Mouse (Mus musculus) monocyte, adult 2 months (primary cell): ENCODE results near the gene Zfhx3.

ENCODE experiments used
- DNase-seq, 2 experiments: peaks; one replicate each; pipeline ENCODE4 v3.0.0; 2022; ENCODE audit warnings: low spot score in 2 of 2, low read depth in 1 of 2

Zfhx3 gene

DNA sequence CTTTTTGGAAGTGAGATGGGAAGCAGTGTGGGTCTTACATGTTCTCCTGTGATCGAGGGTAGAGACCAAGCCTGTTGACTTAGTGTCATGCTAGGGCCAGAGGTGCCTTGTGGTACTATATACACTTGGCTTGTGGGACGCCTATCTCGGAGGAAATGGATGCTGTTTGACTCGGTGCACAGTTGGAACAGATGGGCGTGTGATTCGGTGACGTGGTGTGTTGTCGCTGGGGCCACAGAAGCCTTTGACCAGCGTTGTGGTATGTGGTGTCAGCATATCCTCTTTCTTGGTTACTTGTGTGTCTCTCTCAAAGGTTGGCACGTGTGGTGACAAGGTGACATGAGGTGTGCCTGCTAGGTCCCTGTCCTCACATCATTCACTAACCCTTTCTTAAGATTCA is 795.7 kb downstream of the Zfhx3 start:
- no peak for DNase-seq

DNA sequence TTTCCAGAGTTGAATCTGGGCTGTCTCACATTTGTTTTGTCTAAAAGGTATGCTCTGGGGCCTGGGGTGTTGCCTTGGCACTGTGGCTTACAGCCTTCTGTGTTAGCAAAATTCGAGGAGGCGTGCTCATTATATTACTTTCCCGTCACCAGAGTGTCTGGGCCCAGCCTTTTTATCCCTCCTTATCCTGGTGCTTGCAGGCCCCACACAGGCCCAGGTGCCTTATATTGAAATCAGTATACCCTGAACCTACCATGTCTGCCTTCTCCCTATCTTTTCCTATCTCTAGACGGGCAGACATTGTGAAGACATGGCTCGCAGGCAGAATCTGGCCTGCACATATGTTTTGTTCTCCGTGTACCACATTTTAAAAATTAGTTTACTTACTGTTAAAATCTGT is 797.1 kb downstream of the Zfhx3 start:
- no peak for DNase-seq

DNA sequence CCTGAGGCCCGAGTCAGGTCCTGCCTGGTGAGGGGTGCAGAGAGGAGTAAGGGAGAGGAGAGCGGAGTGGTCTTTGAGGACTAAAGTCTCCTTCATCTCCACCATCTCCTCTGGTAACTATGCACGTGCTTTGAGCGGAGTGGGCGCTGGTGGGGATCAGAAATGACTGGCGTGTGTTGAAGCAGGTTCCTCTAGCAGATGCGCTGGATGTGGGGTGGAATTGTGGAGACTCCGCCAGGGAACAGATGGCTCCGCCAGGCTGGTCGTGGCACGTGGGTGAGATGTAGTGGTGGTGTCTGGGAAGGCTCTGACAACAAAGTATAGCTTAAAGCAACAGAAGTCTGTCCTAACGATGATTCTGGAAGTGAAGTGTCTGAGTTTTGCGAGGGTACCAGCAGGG is 798.0 kb downstream of the Zfhx3 start:
- DNase-seq = no peak

DNA sequence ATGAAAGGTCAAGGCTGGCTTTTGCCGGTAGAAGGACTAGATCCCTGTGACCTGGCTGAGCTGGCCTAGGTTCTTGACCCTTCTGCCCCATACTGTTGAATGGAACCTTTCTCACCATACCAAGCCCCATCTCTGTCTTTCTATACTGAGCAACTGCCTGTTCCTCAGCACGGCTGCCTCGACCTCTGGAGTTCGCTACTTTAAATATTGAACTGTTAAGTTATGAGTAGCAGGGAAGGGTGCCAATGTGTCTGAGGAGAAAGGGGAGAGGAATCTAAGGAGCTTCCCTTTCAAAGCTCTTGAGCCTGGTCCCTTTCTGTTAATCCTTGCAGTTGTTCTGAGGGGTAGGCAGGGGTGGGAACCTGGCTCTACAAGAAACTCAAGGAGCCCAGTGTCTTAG is 799.2 kb downstream of the Zfhx3 start:
- no peak for DNase-seq

DNA sequence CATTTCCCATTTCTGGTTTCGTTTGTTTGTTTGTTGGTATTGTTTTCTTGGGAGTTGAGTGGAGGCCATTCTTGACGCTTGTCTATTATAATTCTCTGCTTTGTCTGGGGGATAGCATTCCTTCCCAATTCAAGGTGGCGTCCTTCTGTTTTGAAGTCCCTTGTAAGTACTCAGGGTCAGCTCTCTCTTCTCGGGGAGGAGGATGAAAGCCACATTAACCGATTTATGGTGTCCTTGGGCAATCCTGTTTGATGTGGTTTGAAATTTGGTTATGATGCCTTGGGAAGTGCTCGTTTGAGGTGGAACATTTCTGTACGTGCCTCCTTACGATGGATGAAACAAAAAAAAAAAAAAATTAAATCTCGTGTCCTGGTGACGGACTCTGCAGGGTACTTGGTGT is 800.0 kb downstream of the Zfhx3 start:
- no peak for DNase-seq

DNA sequence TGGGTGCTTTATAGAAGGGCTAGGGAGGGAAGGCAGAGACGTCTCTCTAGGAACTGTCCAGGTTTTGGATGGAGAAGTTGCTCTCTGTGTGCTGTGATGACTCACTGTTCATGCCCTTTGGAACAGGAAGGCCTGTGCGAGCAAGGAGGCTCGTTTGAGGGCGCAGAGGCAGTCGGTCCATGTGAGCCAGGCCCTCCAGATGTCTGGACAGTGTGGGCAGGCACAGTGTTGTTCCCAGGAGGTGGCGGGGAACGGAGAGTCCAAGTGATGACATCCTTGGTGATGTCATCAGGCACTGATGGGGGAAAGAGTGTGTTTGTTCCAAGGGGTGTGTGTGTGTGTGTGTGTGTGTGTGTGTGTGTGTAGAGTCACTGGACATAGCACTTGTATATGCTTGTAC is 800.8 kb downstream of the Zfhx3 start:
- peak; percentile 36 to 42 for DNase-seq

DNA sequence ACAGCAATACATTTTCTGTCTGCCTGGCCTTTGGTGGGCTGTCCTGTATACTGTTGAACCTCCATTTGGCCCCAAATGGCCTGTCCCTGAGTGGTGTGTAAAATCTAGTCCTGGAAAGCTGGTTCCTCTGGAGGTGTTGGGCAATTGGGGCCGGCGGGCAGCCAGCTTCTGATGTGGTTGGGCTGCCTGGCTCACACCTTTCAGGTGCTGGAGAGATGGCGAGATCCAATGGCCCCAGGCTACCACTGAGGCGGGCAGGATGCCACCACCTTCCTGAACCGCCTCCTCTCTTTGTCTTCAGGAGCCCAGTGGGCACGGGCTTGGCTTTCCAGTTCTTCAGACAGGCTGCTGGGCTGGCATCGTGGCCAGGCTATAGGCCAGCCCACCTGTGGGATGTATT is 803.1 kb downstream of the Zfhx3 start:
- DNase-seq = no peak

DNA sequence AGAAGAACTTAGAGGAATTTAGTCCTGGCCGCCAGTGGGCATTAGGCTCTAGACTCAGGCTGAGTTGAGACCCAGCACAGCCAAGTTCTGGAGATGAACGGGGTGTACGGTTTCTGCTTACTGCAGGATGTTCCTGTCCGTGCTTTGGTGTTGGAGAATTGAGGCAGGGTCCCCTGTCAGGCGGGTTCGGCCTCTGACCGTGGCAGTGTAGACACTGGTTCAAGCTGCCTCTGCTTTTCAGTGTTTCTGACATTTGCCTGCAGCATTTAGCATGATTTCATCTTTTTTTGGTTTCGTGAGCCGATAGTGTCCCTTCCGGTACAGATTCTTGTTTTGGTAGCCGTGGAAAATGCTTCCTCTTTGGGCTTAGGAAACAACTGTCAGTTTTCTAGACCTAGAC is 805.7 kb downstream of the Zfhx3 start:
- DNase-seq = no peak

DNA sequence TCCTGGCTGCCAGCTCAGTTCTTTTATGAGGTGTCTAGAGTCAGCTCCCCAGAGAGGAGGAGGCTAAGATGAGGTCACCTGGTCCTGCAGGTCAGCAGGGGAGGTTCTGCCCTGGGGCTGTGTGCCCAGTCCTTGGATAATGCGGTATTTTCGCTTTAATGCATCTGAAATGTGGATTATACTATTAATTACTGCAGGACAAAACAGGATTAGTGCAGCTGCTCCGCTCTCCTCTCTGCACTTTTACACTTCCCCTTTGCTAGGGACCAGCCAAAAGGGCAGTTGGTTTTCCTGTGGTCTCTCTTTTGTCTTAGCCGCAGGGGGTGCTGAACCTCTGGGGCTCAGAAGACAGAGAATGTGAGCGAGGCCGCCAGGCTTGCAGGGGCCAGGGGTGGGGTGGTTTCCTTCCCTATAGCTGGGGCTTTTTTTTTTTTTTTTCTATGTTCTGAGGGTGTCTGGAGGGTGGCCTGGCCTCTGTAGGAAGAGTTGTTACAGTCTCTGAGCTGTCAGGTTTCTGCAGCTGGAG is 806.5 kb downstream of the Zfhx3 start:
- peak; percentile 30 to 32 for DNase-seq

DNA sequence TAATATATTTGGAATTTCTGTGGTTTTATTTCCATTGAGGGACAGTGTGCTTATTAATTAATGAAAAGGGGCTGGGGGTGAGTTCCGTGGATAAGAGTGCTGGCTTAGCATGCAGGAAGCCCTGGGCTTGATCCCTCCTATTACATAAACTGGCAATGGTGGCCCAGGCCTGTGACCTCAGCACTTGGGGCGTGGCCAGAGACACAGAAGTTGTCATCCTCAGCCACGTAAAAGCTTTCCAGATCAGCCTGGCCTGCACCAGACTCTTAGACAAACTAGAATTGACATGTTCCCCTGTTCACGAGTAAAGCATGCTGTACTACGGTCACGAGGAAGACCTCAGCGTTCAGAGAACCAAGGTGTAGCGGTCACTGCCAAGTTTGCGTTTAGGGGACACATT is 808.4 kb downstream of the Zfhx3 start:
- DNase-seq = no peak

DNA sequence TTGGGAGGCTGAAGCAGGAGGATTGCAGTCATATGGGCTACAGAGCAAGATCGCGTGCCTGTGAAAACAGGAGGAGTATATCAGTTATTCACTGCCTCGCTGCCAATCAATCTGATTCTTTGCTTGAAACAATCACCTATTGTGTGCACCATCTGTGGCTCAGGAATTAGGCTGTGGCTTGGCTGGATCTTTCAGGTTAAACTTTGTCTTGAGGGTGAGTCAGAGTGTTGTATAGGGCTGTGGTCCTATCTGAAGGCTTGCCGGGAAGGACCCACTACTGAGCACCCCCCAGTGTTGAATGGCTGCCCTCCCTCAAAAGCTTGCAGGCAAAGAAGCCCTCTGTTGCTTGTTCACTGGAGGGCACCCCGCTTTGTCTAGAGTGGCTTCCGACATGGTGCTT is 812.1 kb downstream of the Zfhx3 start:
- no peak for DNase-seq

DNA sequence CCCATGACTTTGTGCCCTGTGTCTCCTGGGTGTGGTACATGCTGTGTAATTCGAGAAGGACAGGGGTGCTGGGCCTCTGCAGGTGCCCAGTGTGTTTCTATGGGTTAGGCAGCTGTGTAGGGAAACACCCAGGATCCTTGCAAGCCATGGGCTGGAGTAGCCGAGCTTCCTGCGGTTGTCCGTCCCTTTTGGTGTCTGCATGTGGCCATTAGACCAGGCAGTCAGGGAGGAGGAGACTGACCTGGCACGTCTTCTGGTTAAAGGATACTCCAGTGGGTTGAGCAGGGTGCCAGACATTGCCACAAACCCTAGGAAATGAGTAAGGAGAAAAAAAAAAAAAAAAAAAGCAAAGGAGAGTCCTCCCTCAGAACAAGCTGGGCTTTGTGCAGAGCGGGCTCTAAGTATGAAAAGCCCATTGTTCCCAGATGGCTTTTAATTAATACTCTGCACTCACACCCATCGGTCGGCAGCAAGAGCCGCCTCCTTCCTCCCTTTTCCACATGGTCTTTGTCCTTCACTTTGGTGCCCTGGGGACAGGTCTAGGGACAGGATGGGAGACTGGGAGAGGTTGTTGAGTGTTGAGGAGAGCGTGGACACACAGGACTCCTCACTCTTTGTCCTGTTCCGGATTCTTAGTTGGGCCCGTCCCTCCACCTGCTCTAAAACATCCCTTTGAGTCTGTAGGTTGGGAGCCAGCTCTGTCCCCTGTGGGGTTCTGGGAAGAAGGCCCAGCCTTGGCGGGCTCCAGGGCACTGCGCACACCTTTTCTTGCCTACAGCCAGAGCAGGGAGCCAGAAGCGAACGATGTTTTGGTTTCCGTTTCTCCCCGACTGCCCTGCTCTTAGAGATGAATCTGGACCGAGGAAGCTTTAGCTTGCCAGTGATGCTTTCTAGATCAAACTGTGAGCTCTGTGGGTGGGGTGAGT is 813.2 kb downstream of the Zfhx3 start:
- no peak for DNase-seq

DNA sequence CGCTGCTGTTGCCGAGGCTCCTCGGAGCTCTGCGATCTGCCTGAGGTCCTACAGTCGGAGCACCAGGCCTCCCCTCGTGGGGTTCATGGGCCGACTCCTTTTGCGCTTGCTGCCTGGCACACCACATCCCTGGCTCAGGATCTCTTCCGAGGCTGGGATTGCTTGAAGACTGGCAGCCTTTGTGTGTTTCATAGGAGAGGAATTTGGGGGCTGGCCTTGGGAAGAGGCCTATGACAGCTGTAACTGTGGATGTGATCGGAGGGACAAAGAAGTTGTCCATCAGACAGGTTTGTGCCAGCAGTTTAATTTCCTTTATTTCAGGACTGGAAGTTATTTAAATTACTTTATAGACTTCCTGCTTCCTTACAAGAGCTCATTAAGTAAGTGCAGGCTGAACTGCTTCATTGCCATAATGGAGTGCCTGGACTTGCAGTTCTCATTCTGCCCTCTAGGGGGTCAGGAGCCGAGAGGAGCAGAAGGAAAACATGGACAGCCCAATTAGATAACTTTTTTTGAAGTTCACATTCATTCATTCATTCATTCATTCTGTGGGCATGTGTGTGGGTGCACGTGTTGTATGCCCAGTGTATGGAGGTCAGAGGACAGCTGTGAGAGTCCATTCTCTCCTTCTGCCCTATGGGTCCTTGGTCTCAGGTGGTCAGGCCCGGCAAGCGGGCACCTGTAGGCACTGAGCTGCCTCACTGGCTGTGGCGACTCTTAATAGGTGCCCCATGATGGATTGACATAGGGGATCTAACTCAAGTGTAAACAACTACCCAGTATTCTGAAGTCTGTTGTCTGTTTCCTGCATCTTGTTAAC is 817.3 kb downstream of the Zfhx3 start:
- peak in 1 of 2 experiments; percentile 45 for DNase-seq

DNA sequence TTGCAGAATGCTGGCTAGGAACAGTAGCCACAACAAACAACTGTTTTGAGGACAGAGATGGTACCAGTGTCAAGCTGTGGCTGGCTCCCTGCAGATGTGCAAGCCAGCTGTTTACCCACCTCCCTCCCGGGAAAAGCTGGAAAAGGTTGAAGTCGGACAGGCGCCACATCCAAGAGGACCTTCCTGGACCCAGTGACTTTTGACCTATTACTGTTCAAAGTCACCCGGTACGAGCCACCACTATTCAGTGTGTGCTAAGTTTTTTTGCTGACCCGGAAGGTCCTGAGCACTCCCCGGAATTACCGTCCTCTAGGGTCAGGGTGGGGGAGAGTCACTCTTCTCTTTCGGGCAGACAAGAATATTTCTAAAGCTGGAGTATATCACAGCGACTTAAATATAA is 818.3 kb downstream of the Zfhx3 start:
- DNase-seq = no peak

DNA sequence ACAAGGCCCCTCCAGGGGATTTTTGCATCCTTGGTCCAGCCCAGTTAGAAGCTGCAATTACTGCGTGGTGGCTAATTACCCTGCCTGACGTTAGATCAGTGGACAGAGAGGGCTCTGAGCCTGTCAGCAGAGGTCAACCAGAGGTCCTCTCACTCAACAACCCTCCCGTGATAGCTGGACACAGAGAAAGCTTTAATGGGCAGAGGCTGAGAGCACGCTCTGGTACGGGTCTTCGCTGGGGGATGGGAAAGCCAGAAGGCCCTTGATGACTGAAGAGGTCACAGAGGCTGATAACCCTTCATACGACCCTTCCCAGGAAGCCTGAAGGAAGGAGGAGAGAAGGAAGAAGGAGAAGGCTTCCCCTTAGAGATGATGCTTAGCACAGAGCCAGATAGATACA is 820.1 kb downstream of the Zfhx3 start:
- no peak for DNase-seq

DNA sequence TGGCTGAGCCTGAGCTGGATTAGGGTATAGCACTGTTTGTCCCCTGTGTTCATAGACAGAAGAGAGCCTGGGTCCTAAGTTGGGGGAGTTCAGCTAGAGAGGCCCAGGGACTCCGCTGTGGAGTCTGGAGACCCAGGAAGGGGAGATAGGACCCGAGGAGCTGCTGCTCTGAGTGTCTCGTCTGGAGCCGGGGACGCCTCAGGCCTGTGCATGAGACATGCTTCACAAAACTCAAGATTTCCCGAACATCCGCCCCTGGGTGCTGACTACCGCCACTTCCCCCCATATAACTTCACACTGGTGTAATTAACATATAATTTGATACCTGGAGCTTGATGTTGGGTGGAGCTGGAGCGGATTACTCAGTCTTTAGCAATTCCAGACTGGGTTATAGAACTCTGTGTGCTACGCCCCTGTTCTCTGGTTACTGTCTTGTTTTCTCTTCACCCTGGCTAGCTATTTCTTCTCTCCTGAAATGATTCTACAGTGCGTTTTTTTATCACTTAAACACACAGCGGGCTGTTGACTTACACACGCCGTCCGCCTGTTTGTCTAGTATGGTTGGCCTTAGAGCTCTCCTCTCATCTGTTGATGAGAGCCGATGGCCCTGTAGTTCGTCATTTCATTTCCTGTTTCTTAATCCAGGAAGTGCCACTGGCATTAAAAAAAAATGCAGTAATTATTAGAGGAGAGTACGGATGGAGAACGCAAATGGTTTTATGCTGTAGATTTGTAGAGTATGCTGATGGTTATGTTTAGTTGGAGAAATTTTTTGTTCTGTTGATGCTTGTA is 822.2 kb downstream of the Zfhx3 start:
- DNase-seq = no peak

DNA sequence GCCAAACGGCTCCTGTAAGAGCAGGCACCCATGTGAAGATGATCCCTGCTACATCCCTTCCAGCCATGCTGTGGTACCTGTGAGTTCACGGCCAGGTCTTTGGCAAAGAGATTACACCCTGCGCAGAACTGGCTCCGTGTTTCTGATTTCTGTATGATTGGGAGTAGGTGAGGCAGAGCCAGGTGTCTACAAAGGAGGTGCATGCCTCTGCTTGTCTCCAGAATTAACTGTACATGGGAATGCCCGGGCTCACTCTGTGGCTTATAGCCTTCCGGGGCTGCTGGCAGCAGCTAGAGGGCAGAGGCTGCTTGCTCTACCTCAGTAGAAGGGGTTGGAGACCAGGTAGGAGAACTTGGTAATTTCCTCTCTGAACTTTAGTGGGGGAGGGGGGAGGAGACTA is 823.7 kb downstream of the Zfhx3 start:
- no peak for DNase-seq

DNA sequence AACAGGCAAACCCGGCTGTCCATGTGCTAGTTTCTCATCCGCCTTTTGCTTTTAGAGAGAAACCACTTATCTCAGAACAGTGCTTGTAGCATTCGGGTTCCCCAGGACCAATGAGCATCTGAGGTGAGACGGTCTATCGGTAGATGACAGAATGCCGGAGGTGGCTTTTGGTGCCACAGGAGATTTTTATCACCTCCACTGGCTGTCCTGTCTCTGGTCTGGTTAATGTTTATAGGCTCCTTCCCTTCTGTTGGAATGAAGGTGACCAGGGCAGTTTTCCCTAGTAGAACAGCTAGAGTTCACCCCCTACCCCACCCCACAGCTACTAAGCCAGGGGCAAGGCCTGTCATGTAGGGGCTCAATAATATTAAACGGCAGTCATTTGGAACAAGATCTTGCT is 825.6 kb downstream of the Zfhx3 start:
- no peak for DNase-seq

DNA sequence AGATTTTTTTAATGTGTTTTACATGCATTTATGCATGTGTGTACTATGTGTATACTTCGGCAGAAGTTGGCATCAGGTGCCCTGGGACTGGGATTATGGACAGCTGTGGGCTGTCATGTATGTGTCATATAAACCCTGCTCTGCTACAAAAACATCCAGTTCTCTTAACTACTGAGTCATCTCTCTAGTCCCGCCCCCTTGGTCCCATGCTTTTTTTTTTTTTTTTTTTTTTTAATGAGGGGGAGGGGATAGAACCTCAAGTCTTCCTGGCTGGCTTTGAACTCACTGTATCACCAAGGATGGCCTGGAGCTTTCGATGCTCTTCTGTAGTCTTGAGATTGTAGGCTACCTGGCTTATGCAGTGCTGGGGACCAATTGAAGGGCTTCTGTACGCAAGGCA is 827.9 kb downstream of the Zfhx3 start:
- DNase-seq = no peak

DNA sequence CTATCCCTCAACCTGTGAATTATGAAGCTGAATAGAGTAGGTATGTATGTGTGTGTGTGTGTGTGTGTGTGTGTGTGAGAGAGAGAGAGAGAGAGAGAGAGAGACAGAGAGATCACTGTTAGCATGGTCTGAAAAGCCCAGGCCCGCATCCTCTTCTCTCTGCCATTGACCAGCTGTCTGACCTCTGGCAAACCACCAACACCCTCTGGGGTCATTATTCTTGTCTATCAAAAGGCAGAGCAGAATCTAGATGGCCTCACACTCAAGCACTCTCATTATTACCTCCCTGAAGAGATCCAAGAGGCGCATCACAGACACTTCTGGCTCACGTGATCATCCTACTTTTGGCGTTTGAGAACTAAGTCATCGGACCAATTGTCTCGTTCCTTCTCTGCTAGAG is 831.0 kb downstream of the Zfhx3 start:
- no peak for DNase-seq

DNA sequence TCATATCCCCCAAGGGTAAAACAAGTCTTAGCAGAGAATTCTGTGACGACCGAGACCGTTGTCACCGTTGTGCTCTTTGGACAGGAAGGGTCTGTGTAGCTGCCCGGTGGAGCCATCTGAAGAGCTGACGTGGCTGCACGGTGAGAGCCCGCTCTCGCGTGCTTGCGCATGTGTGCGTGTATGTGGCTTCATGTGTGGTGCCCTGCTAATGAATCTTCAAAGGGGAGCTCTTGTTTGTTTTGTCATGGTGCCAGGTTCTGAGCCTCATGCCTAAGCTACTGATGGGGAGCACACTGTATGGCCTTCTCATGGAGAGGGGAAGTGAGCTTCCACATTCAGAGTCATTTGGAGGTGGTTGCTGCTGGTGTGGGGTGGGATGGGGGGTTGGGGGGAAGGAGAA is 835.6 kb downstream of the Zfhx3 start:
- DNase-seq = no peak
